Mouse (Mus musculus) embryonic facial prominence, embryonic 11.5 days (tissue): ENCODE results near the gene Irx4. TPM values are rescaled to one million over a fixed set of nuclear protein-coding genes. Genes with fewer than 3 reads are reported as not detected.

Experiments used
- ATAC-seq: fragments of 200-750 bp; cut with Nextera tagmentation; replicated peaks from 2 replicates; pipeline ENCODE4 v1.8.0; 2017; ENCODE audit warnings: low read depth; ENCODE audit not compliant: insufficient number of reproducible peaks, low FRiP score, low TSS enrichment
- DNase-seq: peaks from one replicate; pipeline ENCODE4 v3.0.0-alpha.2; 2015; ENCODE audit warnings: low spot score
- H3K27ac ChIP-seq: fragments of 300-500 bp; sonication (generic); replicated peaks from 2 replicates; pipeline ENCODE4 v1.5.1; 2014; ENCODE audit warnings: mild to moderate bottlenecking, low read depth, low read length, control low read depth
- H3K27me3 ChIP-seq: fragments of 300-500 bp; sonication (generic); 2 replicates; pipeline ENCODE4 v1.6.1; 2014; ENCODE audit warnings: mild to moderate bottlenecking, low read length, moderate library complexity, mixed read lengths; ENCODE audit not compliant: control insufficient read depth, insufficient read depth
- H3K36me3 ChIP-seq: fragments of 300-500 bp; sonication (generic); replicated peaks from 2 replicates; pipeline ENCODE4 v1.6.1; 2014; ENCODE audit warnings: low read depth, mild to moderate bottlenecking, low read length, moderate library complexity, mixed read lengths; ENCODE audit not compliant: control insufficient read depth, insufficient read depth
- H3K4me1 ChIP-seq: fragments of 300-500 bp; sonication (generic); 2 replicates; pipeline ENCODE4 v1.6.1; 2014; ENCODE audit warnings: low read length, mixed read lengths; ENCODE audit not compliant: control insufficient read depth, insufficient read depth
- H3K4me2 ChIP-seq: fragments of 300-500 bp; sonication (generic); 2 replicates; pipeline ENCODE4 v1.6.1; 2014; ENCODE audit warnings: low read depth, mild to moderate bottlenecking, control low read depth, low read length, moderate library complexity
- H3K4me3 ChIP-seq: fragments of 300-500 bp; sonication (generic); 2 replicates; pipeline ENCODE4 v1.5.1; 2014; ENCODE audit warnings: low read depth, low read length, control low read depth
- H3K9ac ChIP-seq: fragments of 300-500 bp; sonication (generic); replicated peaks from 2 replicates; pipeline ENCODE4 v1.6.1; 2014; ENCODE audit warnings: mild to moderate bottlenecking, control low read depth, low read length
- H3K9me3 ChIP-seq: fragments of 300-500 bp; sonication (generic); replicated peaks from 2 replicates; pipeline ENCODE4 v1.6.1; 2016; ENCODE audit warnings: mild to moderate bottlenecking, low read length, inconsistent platforms, mixed read lengths; ENCODE audit not compliant: control insufficient read depth
- WGBS: fragments of 180-500 bp; shearing (Covaris S2); extraction: QIAGEN DNeasy Blood & Tissue Kit; methylation state at CpG from one replicate; pipeline ENCODE4 v1.1.7; 2014; 5-methylcytosine and 5-hydroxymethylcytosine counted together
- polyA plus RNA-seq: library from polyadenylated mRNA; unstranded; fragments of >200 nt; fragmentation: Nextera tagmentation; extraction: Ambion mirVana; gene quantifications from 2 replicates; pipeline ENCODE4 v1.2.1, GENCODE M21; 2014

Irx4 gene
- polyA plus RNA-seq, 1 experiment from 2014 or later = 2.8 TPM

GRCm38 (mm10) chr13:73271336-73272242 is 11.3 kb downstream of the Irx4 start:
- Histone ChIP-seq H3K27me3 (peaks cover 71% of the 10 kb centered on the region), H3K4me3 (peak overlapping the region; percentile 4; the same call in 1 of the 2 replicates), H3K4me2 (peak overlapping the region; percentile 38; the same call in 1 of the 2 replicates), H3K9ac (no peak overlapping the region), H3K4me1 (no peaks in the 10 kb centered on the region; the same call in 1 of the 2 replicates), H3K36me3 (no peaks in the 10 kb centered on the region), H3K27ac (no peak overlapping the region), H3K9me3 (no peaks in the 10 kb centered on the region)
- under 1% methylated on average over 53 of the region's 53 CpGs for WGBS
- DNase-seq (no peak), ATAC-seq (no peak)

- no peak overlapping the region for H3K4me2 ChIP-seq
- H3K27ac ChIP-seq = no peak overlapping the region
- no peaks in the 10 kb centered on the region; the same call in 1 of the 2 replicates for H3K4me1 ChIP-seq
- no peak overlapping the region for H3K9ac ChIP-seq
- peaks cover 58% of the 10 kb centered on the region for H3K27me3 ChIP-seq
- no peak for DNase-seq
- no peaks in the 10 kb centered on the region for H3K9me3 ChIP-seq
- no peak overlapping the region for H3K4me3 ChIP-seq
- ATAC-seq = no peak
- H3K36me3 ChIP-seq = no peaks in the 10 kb centered on the region
These were observed 12.6 kb downstream of the Irx4 start for GRCm38 (mm10) chr13:73272794-73273282.

- no peak for DNase-seq
These were observed 13.3 kb downstream of the Irx4 start for GRCm38 (mm10) chr13:73273536-73273935.

GRCm38 (mm10) chr13:73277361-73277760 is 17.1 kb downstream of the Irx4 start:
- no peaks in the 10 kb centered on the region for H3K36me3 ChIP-seq
- WGBS = 90% methylated on average over 6 of the region's 6 CpGs
- peaks cover 19% of the 10 kb centered on the region for H3K27me3 ChIP-seq
- H3K4me2 ChIP-seq = no peak overlapping the region
- DNase-seq (no peak), ATAC-seq (no peak)
- H3K27ac ChIP-seq = no peak overlapping the region
- no peaks in the 10 kb centered on the region; the same call in 1 of the 2 replicates for H3K4me1 ChIP-seq
- H3K9me3 ChIP-seq = no peaks in the 10 kb centered on the region
- H3K4me3 ChIP-seq = no peak overlapping the region
- no peak overlapping the region for H3K9ac ChIP-seq

More at GRCm38 (mm10) chr13:73273536-73273935, 13.3 kb downstream of the Irx4 start:
- Histone ChIP-seq H3K9ac (no peak overlapping the region), H3K4me3 (no peak overlapping the region), H3K4me1 (no peaks in the 10 kb centered on the region; the same call in 1 of the 2 replicates), H3K27me3 (peaks cover 51% of the 10 kb centered on the region), H3K4me2 (no peak overlapping the region), H3K27ac (no peak overlapping the region), H3K36me3 (no peaks in the 10 kb centered on the region), H3K9me3 (no peaks in the 10 kb centered on the region)
- 5% methylated on average over 1 of the region's 1 CpGs for WGBS
- ATAC-seq = no peak

- Histone ChIP-seq H3K4me1 (no peaks in the 10 kb centered on the region; the same call in 1 of the 2 replicates), H3K27me3 (peaks cover 15% of the 10 kb centered on the region), H3K4me3 (no peak overlapping the region)
These were observed 17.5 kb downstream of the Irx4 start for GRCm38 (mm10) chr13:73277797-73278196.

GRCm38 (mm10) chr13:73279196-73279595 is 18.9 kb downstream of the Irx4 start:
- Histone ChIP-seq H3K4me3 (no peak overlapping the region), H3K4me1 (no peaks in the 10 kb centered on the region), H3K27me3 (peaks cover 1% of the 10 kb centered on the region), H3K4me2 (no peak overlapping the region), H3K9ac (no peak overlapping the region), H3K36me3 (no peaks in the 10 kb centered on the region), H3K9me3 (no peaks in the 10 kb centered on the region), H3K27ac (no peak overlapping the region)
- 48% methylated on average over 1 of the region's 1 CpGs for WGBS
- ATAC-seq (no peak), DNase-seq (no peak)

More at GRCm38 (mm10) chr13:73277797-73278196, 17.5 kb downstream of the Irx4 start:
- ATAC-seq (no peak), DNase-seq (no peak)
- WGBS = 67% methylated on average over 1 of the region's 1 CpGs
- Histone ChIP-seq H3K4me2 (no peak overlapping the region), H3K9ac (no peak overlapping the region), H3K9me3 (no peaks in the 10 kb centered on the region), H3K27ac (no peak overlapping the region), H3K36me3 (no peaks in the 10 kb centered on the region)

GRCm38 (mm10) chr13:73282407-73282806 is 22.1 kb downstream of the Irx4 start:
- Histone ChIP-seq H3K27ac (no peak overlapping the region), H3K36me3 (no peaks in the 10 kb centered on the region), H3K9ac (no peak overlapping the region), H3K27me3 (no peaks in the 10 kb centered on the region), H3K4me2 (no peak overlapping the region), H3K4me3 (no peak overlapping the region), H3K9me3 (no peaks in the 10 kb centered on the region), H3K4me1 (no peaks in the 10 kb centered on the region)
- DNase-seq (no peak), ATAC-seq (no peak)
- 63% methylated on average over 2 of the region's 2 CpGs for WGBS

GRCm38 (mm10) chr13:73283534-73283933 is 23.3 kb downstream of the Irx4 start:
- Histone ChIP-seq H3K4me2 (no peak overlapping the region), H3K4me3 (no peak overlapping the region), H3K36me3 (no peaks in the 10 kb centered on the region), H3K27ac (no peak overlapping the region), H3K27me3 (no peaks in the 10 kb centered on the region), H3K4me1 (no peaks in the 10 kb centered on the region), H3K9me3 (no peaks in the 10 kb centered on the region), H3K9ac (no peak overlapping the region)
- 80% methylated on average over 1 of the region's 1 CpGs for WGBS
- DNase-seq = no peak
- ATAC-seq = no peak
